Mouse (Mus musculus): ENCODE measurements around the gene Eva1b. TPM values are rescaled to one million over a fixed set of nuclear protein-coding genes. Genes with fewer than 3 reads are reported as not detected.
A peak's percentile ranks its signal among the peaks of the same experiment; 100 is the strongest.

Gene Eva1b
- polyA plus RNA-seq, 1 experiment: 9.0 TPM

- Histone ChIP-seq H3K4me1 (ENCODE audit: control insufficient read depth, insufficient read depth, low read length) (0 out of 2 replicates have a peak, but pooled peaks cover 7% of the 10 kb centered on the region), H3K27ac (ENCODE audit: insufficient read depth, low read length) (no peak overlapping the region), H3K27me3 (ENCODE audit: control insufficient read depth, insufficient read depth, low read length) (0 out of 2 replicates have a peak, but pooled peaks cover 2% of the 10 kb centered on the region), H3K4me3 (replicated peaks; ENCODE audit: insufficient read depth, low read depth, low read length) (no peak overlapping the region)
- TF ChIP-seq CTCF (IDR thresholded peaks at IDR 0.05; ENCODE audit: borderline replicate concordance, insufficient read depth, low read depth, low read length) (no peak), POLR2A (IDR thresholded peaks at IDR 0.05; ENCODE audit: borderline replicate concordance, insufficient read depth, low read length) (no peak)
- DNase-seq: no peak
- WGBS: 88% methylated on average over 16 of the region's 16 CpGs
Observed at GRCm38 (mm10) chr4:126151701-126152440, 4.3 kb downstream of the Eva1b start.

GRCm38 (mm10) chr4:126152864-126153263 lies 5.3 kb downstream of the Eva1b start:
- Histone ChIP-seq H3K4me3 (replicated peaks; ENCODE audit: insufficient read depth, low read depth, low read length) (no peak overlapping the region), H3K4me1 (ENCODE audit: control insufficient read depth, insufficient read depth, low read length) (0 out of 2 replicates have a peak, but pooled peaks cover 7% of the 10 kb centered on the region), H3K27me3 (ENCODE audit: control insufficient read depth, insufficient read depth, low read length) (0 out of 2 replicates have a peak, but pooled peaks cover 2% of the 10 kb centered on the region), H3K27ac (ENCODE audit: insufficient read depth, low read length) (no peak overlapping the region)
- DNase-seq: no peak
- 56% methylated on average over 14 of the region's 14 CpGs for WGBS
- TF ChIP-seq POLR2A (IDR thresholded peaks at IDR 0.05; ENCODE audit: borderline replicate concordance, insufficient read depth, low read length) (no peak), CTCF (IDR thresholded peaks at IDR 0.05; ENCODE audit: borderline replicate concordance, insufficient read depth, low read depth, low read length) (no peak)

GRCm38 (mm10) chr4:126155183-126155582 lies 7.6 kb downstream of the Eva1b start:
- no peaks in the 10 kb centered on the region for H3K27me3 ChIP-seq (ENCODE audit: control insufficient read depth, insufficient read depth, low read length)
- no peak for DNase-seq
- WGBS: 76% methylated on average over 4 of the region's 4 CpGs
- no peak overlapping the region for H3K27ac ChIP-seq (ENCODE audit: insufficient read depth, low read length)
- no peak overlapping the region for H3K4me3 ChIP-seq (replicated peaks; ENCODE audit: insufficient read depth, low read depth, low read length)
- no peak for TF ChIP-seq POLR2A (IDR thresholded peaks at IDR 0.05; ENCODE audit: borderline replicate concordance, insufficient read depth, low read length)
- TF ChIP-seq CTCF (IDR thresholded peaks at IDR 0.05; ENCODE audit: borderline replicate concordance, insufficient read depth, low read depth, low read length): no peak
- no peaks in the 10 kb centered on the region for H3K4me1 ChIP-seq (ENCODE audit: control insufficient read depth, insufficient read depth, low read length)

- H3K4me1 ChIP-seq (ENCODE audit: control insufficient read depth, insufficient read depth, low read length): no peaks in the 10 kb centered on the region
- H3K27ac ChIP-seq (ENCODE audit: insufficient read depth, low read length): no peak overlapping the region
- 63% methylated on average over 2 of the region's 2 CpGs for WGBS
- H3K4me3 ChIP-seq (replicated peaks; ENCODE audit: insufficient read depth, low read depth, low read length): no peak overlapping the region
- no peaks in the 10 kb centered on the region for H3K27me3 ChIP-seq (ENCODE audit: control insufficient read depth, insufficient read depth, low read length)
- no peak for DNase-seq
- TF ChIP-seq CTCF (IDR thresholded peaks at IDR 0.05; ENCODE audit: borderline replicate concordance, insufficient read depth, low read depth, low read length) (no peak), POLR2A (IDR thresholded peaks at IDR 0.05; ENCODE audit: borderline replicate concordance, insufficient read depth, low read length) (no peak)
Observed at GRCm38 (mm10) chr4:126155869-126156268, 8.3 kb downstream of the Eva1b start.

GRCm38 (mm10) chr4:126156617-126157016 lies 9.1 kb downstream of the Eva1b start:
- H3K27ac ChIP-seq (ENCODE audit: insufficient read depth, low read length): no peak overlapping the region
- H3K4me3 ChIP-seq (replicated peaks; ENCODE audit: insufficient read depth, low read depth, low read length): no peak overlapping the region
- no peak for DNase-seq
- no peaks in the 10 kb centered on the region for H3K4me1 ChIP-seq (ENCODE audit: control insufficient read depth, insufficient read depth, low read length)
- WGBS: 62% methylated on average over 5 of the region's 5 CpGs
- H3K27me3 ChIP-seq (ENCODE audit: control insufficient read depth, insufficient read depth, low read length): no peaks in the 10 kb centered on the region
- TF ChIP-seq POLR2A (IDR thresholded peaks at IDR 0.05; ENCODE audit: borderline replicate concordance, insufficient read depth, low read length) (no peak), CTCF (IDR thresholded peaks at IDR 0.05; ENCODE audit: borderline replicate concordance, insufficient read depth, low read depth, low read length) (peak; percentile 63)

GRCm38 (mm10) chr4:126157562-126157961 lies 10.0 kb downstream of the Eva1b start:
- WGBS: 90% methylated on average over 6 of the region's 6 CpGs

GRCm38 (mm10) chr4:126159455-126159854 lies 11.9 kb downstream of the Eva1b start:
- TF ChIP-seq POLR2A (IDR thresholded peaks at IDR 0.05; ENCODE audit: borderline replicate concordance, insufficient read depth, low read length) (no peak), CTCF (IDR thresholded peaks at IDR 0.05; ENCODE audit: borderline replicate concordance, insufficient read depth, low read depth, low read length) (no peak)
- WGBS: 45% methylated on average over 8 of the region's 8 CpGs
- Histone ChIP-seq H3K27me3 (ENCODE audit: control insufficient read depth, insufficient read depth, low read length) (no peaks in the 10 kb centered on the region), H3K4me3 (replicated peaks; ENCODE audit: insufficient read depth, low read depth, low read length) (no peak overlapping the region), H3K27ac (ENCODE audit: insufficient read depth, low read length) (no peak overlapping the region), H3K4me1 (ENCODE audit: control insufficient read depth, insufficient read depth, low read length) (no peaks in the 10 kb centered on the region; the same call in 1 of the 2 replicates)
- no peak for DNase-seq

More at GRCm38 (mm10) chr4:126157562-126157961, 10.0 kb downstream of the Eva1b start:
- no peaks in the 10 kb centered on the region for H3K27me3 ChIP-seq (ENCODE audit: control insufficient read depth, insufficient read depth, low read length)
- no peak for DNase-seq
- H3K4me3 ChIP-seq (replicated peaks; ENCODE audit: insufficient read depth, low read depth, low read length): no peak overlapping the region
- H3K27ac ChIP-seq (ENCODE audit: insufficient read depth, low read length): no peak overlapping the region
- H3K4me1 ChIP-seq (ENCODE audit: control insufficient read depth, insufficient read depth, low read length): no peaks in the 10 kb centered on the region
- TF ChIP-seq POLR2A (IDR thresholded peaks at IDR 0.05; ENCODE audit: borderline replicate concordance, insufficient read depth, low read length) (no peak), CTCF (IDR thresholded peaks at IDR 0.05; ENCODE audit: borderline replicate concordance, insufficient read depth, low read depth, low read length) (peak; percentile 25; the same call in 1 of the 2 replicates)

GRCm38 (mm10) chr4:126160981-126161380 lies 13.4 kb downstream of the Eva1b start:
- TF ChIP-seq POLR2A (IDR thresholded peaks at IDR 0.05; ENCODE audit: borderline replicate concordance, insufficient read depth, low read length) (no peak), CTCF (IDR thresholded peaks at IDR 0.05; ENCODE audit: borderline replicate concordance, insufficient read depth, low read depth, low read length) (no peak)
- Histone ChIP-seq H3K4me3 (replicated peaks; ENCODE audit: insufficient read depth, low read depth, low read length) (no peak overlapping the region), H3K27me3 (ENCODE audit: control insufficient read depth, insufficient read depth, low read length) (no peaks in the 10 kb centered on the region), H3K4me1 (ENCODE audit: control insufficient read depth, insufficient read depth, low read length) (no peaks in the 10 kb centered on the region; the same call in 1 of the 2 replicates), H3K27ac (ENCODE audit: insufficient read depth, low read length) (no peak overlapping the region)
- 91% methylated on average over 8 of the region's 8 CpGs for WGBS
- DNase-seq: no peak

Data from cerebellum, adult 2 months (tissue).